Mouse (Mus musculus) embryonic facial prominence, embryonic 12.5 days (tissue): ENCODE results near the gene Cebpzos. TPM values are rescaled to one million over a fixed set of nuclear protein-coding genes. Genes with fewer than 3 reads are reported as not detected.

Experiments
- ATAC-seq: fragments of 200-750 bp; cut with Nextera tagmentation; 2 replicates; pipeline ENCODE4 v1.8.0; 2017; ENCODE audit not compliant: insufficient number of reproducible peaks, insufficient read depth, low FRiP score, low TSS enrichment
- H3K27ac ChIP-seq: fragments of 300-500 bp; sonication (generic); 2 replicates; pipeline ENCODE4 v1.5.1; 2016; ENCODE audit warnings: mild to moderate bottlenecking
- H3K27me3 ChIP-seq: fragments of 300-500 bp; sonication (generic); 2 replicates; pipeline ENCODE4 v1.6.1; 2016; ENCODE audit warnings: mild to moderate bottlenecking, moderate library complexity
- H3K36me3 ChIP-seq: fragments of 300-500 bp; sonication (generic); 2 replicates; pipeline ENCODE4 v1.6.1; 2016; ENCODE audit warnings: mild to moderate bottlenecking
- H3K4me1 ChIP-seq: fragments of 300-500 bp; sonication (generic); 2 replicates; pipeline ENCODE4 v1.6.1; 2016
- H3K4me2 ChIP-seq: fragments of 300-500 bp; sonication (generic); replicated peaks from 2 replicates; pipeline ENCODE4 v1.6.1; 2016; ENCODE audit warnings: mild to moderate bottlenecking, moderate library complexity
- H3K4me3 ChIP-seq: fragments of 300-500 bp; sonication (generic); 2 replicates; pipeline ENCODE4 v1.5.1; 2016; ENCODE audit warnings: mild to moderate bottlenecking
- H3K9ac ChIP-seq: fragments of 300-500 bp; sonication (generic); 2 replicates; pipeline ENCODE4 v1.6.1; 2016; ENCODE audit warnings: mild to moderate bottlenecking, moderate library complexity
- H3K9me3 ChIP-seq: fragments of 300-500 bp; sonication (generic); 2 replicates; pipeline ENCODE4 v1.6.1; 2016; ENCODE audit warnings: mild to moderate bottlenecking, moderate library complexity
- WGBS: fragments of 180-500 bp; shearing (Covaris S2); methylation state at CpG from one replicate; pipeline ENCODE4 v1.1.7; 2016; 5-methylcytosine and 5-hydroxymethylcytosine counted together
- polyA plus RNA-seq: library from polyadenylated mRNA; unstranded; fragments of >200 nt; fragmentation: Nextera tagmentation; extraction: Ambion mirVana; gene quantifications from 2 replicates; pipeline ENCODE4 v1.2.1, GENCODE M21; 2016

Gene Cebpzos
- 102 and 106 TPM in 2 replicates for polyA plus RNA-seq

GRCm38 (mm10) chr17:78916369-78916813 lies at the start of gene Cebpzos:
Cebpzos (plus strand) TSS chr17:78916500.
- peak within 1 kb of the TSS; percentile 83 for H3K27ac ChIP-seq
- H3K4me3 ChIP-seq, result peak within 1 kb of the TSS; percentile 68
- H3K4me2 ChIP-seq, result peak within 1 kb of the TSS; percentile 73
- H3K36me3 ChIP-seq, result peaks cover 23% of the 10 kb centered on the region
- peaks cover 8% of the 10 kb centered on the region for H3K4me1 ChIP-seq
- H3K27me3 ChIP-seq, result no peaks in the 10 kb centered on the region
- ATAC-seq, result peak; percentile 95
- peak within 1 kb of the TSS; percentile 77 for H3K9ac ChIP-seq
- WGBS, result under 1% methylated on average over 37 of the region's 37 CpGs
- no peaks in the 10 kb centered on the region for H3K9me3 ChIP-seq

DNA sequence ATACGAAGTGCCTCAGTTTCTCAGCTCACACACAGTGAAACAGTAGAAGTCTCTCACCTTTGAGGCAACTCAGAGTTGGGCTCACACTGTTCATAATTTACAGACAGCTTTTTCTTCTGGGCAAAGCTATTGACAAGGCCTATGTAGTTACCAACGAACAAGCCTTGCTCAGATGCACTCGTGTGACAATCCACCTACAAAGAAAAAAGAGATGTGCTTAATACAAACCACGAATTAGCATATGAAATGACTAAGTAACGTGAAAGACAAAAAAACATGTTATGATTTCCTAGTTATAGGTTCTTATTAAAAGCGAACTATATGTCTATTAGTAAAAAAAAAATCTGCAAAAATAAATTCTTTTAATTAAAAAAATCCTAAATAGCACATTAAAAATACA lies 42.4 kb upstream of the Cebpzos start:
- H3K4me3 ChIP-seq, result no peak overlapping the region
- no peak overlapping the region for H3K4me2 ChIP-seq
- H3K4me1 ChIP-seq, result no peaks in the 10 kb centered on the region
- no peaks in the 10 kb centered on the region for H3K9me3 ChIP-seq
- H3K27me3 ChIP-seq, result no peaks in the 10 kb centered on the region
- peaks cover 20% of the 10 kb centered on the region for H3K36me3 ChIP-seq
- no peak overlapping the region for H3K27ac ChIP-seq
- no peak overlapping the region for H3K9ac ChIP-seq
- WGBS, result 93% methylated on average over 6 of the region's 6 CpGs
- ATAC-seq, result no peak

- Histone ChIP-seq H3K4me1 (peaks cover 8% of the 10 kb centered on the region; the same call in 1 of the 2 replicates), H3K9ac (peak overlapping the region; percentile 63), H3K36me3 (peaks cover 7% of the 10 kb centered on the region), H3K4me2 (peak overlapping the region; percentile 66), H3K9me3 (no peaks in the 10 kb centered on the region), H3K4me3 (peak overlapping the region; percentile 58), H3K27me3 (no peaks in the 10 kb centered on the region), H3K27ac (peak overlapping the region; percentile 80)
- 12% methylated on average over 5 of the region's 7 CpGs for WGBS
- 0 out of 2 replicates have a peak, but pooled peaks have one; percentile 38 for ATAC-seq
Observed at GRCm38 (mm10) chr17:78881878-78882304, 34.4 kb upstream of the Cebpzos start.

GRCm38 (mm10) chr17:78882401-78883112 lies 33.7 kb upstream of the Cebpzos start, which contains the start of gene Eif2ak2:
Eif2ak2 (minus strand) TSS chr17:78882573.
- H3K27ac ChIP-seq, result peak within 1 kb of the TSS; percentile 80
- WGBS, result 2% methylated on average over 28 of the region's 28 CpGs
- peak; percentile 95 for ATAC-seq

DNA sequence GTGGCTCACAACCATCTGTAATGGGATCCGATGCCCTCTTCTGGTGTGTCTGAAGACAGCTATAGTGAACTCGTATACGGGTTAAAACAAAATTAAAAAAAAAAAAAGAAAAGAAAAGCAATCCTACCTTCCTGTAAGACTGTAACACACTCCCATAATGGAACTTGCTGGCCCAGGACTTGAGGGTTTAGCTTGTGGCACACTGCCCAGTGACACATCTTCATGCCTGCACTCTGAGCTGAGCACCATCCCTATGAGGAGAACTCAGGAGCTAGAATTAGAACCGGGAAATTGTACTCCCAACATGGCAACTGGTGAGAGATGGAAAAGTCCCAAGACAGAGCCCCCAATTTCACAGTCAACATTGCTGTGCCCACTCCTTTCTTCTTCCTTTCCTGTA lies 33.0 kb upstream of the Cebpzos start:
- no peak for ATAC-seq
- Histone ChIP-seq H3K36me3 (no peaks in the 10 kb centered on the region), H3K4me2 (peak overlapping the region; percentile 66; the same call in 1 of the 2 replicates), H3K27me3 (no peaks in the 10 kb centered on the region), H3K4me3 (no peak overlapping the region), H3K9me3 (no peaks in the 10 kb centered on the region), H3K4me1 (peaks cover 8% of the 10 kb centered on the region; the same call in 1 of the 2 replicates), H3K27ac (no peak overlapping the region), H3K9ac (no peak overlapping the region)
- 90% methylated on average over 4 of the region's 4 CpGs for WGBS

More at GRCm38 (mm10) chr17:78882401-78883112, 33.7 kb upstream of the Cebpzos start, which contains the start of gene Eif2ak2:
- no peaks in the 10 kb centered on the region for H3K27me3 ChIP-seq
- no peaks in the 10 kb centered on the region for H3K9me3 ChIP-seq
- peaks cover 6% of the 10 kb centered on the region for H3K36me3 ChIP-seq
- peak within 1 kb of the TSS; percentile 63 for H3K9ac ChIP-seq
- peak within 1 kb of the TSS; percentile 66 for H3K4me2 ChIP-seq
- peak within 1 kb of the TSS; percentile 58 for H3K4me3 ChIP-seq
- peaks cover 8% of the 10 kb centered on the region; the same call in 1 of the 2 replicates for H3K4me1 ChIP-seq

GRCm38 (mm10) chr17:78885286-78886065 lies 30.8 kb upstream of the Cebpzos start:
- Histone ChIP-seq H3K27me3 (no peaks in the 10 kb centered on the region), H3K27ac (no peak overlapping the region), H3K9ac (no peak overlapping the region), H3K9me3 (no peaks in the 10 kb centered on the region), H3K4me3 (no peak overlapping the region), H3K4me2 (no peak overlapping the region), H3K4me1 (peaks cover 8% of the 10 kb centered on the region; the same call in 1 of the 2 replicates), H3K36me3 (no peaks in the 10 kb centered on the region)
- ATAC-seq, result no peak
- 74% methylated on average over 5 of the region's 5 CpGs for WGBS

DNA sequence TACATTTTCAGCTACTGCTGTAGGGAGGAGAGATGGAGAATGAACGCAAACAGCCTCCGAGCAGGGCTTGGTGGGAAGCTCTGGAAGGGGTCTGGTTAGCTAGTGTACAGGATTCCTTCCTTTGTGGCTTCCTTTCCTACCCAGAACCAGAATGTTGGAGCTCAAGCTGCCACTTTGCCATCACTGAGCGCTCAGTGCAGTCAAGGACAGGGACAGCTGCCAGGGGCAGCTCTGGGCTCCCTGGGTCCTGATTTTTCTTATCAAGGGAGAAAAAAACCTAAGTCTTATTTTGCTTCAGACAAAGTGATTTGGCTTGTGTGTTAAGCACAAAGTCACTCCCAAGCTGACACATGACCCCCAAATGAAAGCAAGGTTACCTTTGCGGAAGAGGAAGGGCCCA lies 27.7 kb upstream of the Cebpzos start:
- Histone ChIP-seq H3K9ac (no peak overlapping the region), H3K36me3 (no peaks in the 10 kb centered on the region), H3K9me3 (no peaks in the 10 kb centered on the region), H3K4me1 (no peaks in the 10 kb centered on the region), H3K27me3 (no peaks in the 10 kb centered on the region), H3K4me3 (no peak overlapping the region), H3K27ac (no peak overlapping the region), H3K4me2 (no peak overlapping the region)
- WGBS, result 80% methylated on average over 4 of the region's 4 CpGs
- no peak for ATAC-seq

- H3K27me3 ChIP-seq, result no peaks in the 10 kb centered on the region
- 44% methylated on average over 3 of the region's 3 CpGs for WGBS
- no peak for ATAC-seq
Observed at GRCm38 (mm10) chr17:78889184-78889583, 27.1 kb upstream of the Cebpzos start.

DNA sequence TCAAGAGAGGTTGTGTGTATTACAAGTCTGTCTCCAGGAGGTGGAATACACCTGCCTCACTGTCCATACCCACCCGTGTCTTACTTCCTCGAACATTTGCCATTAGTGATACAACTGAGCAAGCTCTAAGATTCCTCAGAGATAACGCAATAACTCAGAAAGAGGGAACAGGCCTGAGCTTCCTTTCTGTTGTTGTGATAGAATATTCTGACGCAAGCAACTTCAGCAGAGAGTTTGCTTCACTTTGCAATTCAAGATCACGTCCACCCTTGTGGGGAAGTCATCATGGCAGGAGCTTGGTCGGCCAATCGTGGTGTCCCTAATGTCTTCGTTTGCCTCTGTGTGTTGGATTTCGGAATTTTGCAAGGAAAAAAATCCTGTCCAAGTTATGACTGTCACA lies 25.3 kb upstream of the Cebpzos start:
- no peak overlapping the region for H3K4me2 ChIP-seq
- no peaks in the 10 kb centered on the region for H3K36me3 ChIP-seq
- H3K9me3 ChIP-seq, result no peaks in the 10 kb centered on the region
- no peak for ATAC-seq
- H3K9ac ChIP-seq, result no peak overlapping the region
- 80% methylated on average over 9 of the region's 9 CpGs for whole genome bisulfite sequencing
- H3K27ac ChIP-seq, result no peak overlapping the region
- no peaks in the 10 kb centered on the region for H3K27me3 ChIP-seq
- H3K4me1 ChIP-seq, result no peaks in the 10 kb centered on the region
- no peak overlapping the region for H3K4me3 ChIP-seq

More at GRCm38 (mm10) chr17:78889184-78889583, 27.1 kb upstream of the Cebpzos start:
- Histone ChIP-seq H3K4me2 (no peak overlapping the region), H3K9me3 (no peaks in the 10 kb centered on the region), H3K27ac (no peak overlapping the region), H3K4me1 (no peaks in the 10 kb centered on the region), H3K9ac (no peak overlapping the region), H3K36me3 (no peaks in the 10 kb centered on the region), H3K4me3 (no peak overlapping the region)

DNA sequence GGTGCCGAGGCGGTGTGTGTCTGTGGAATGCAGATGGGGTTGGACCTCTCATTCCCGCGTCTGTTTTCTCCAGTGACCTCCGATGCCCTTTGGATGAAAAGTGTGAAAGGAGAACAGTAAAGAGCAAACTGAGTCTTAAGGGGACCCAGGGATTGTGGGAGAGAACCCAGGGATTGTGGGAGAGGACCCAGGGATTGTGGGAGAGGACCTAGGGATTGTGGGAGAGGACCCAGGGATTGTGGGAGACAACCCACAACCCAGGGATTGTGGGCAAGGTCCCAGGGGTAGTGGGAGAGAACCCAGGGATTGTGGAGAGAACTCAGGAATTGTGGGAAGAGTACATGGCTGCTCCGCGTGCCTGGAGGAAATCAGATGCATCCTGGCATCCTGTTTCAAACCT lies 21.3 kb upstream of the Cebpzos start:
- H3K9me3 ChIP-seq, result no peaks in the 10 kb centered on the region
- H3K9ac ChIP-seq, result no peak overlapping the region
- H3K4me3 ChIP-seq, result no peak overlapping the region
- no peak overlapping the region for H3K4me2 ChIP-seq
- ATAC-seq, result no peak
- no peaks in the 10 kb centered on the region for H3K36me3 ChIP-seq
- WGBS, result 75% methylated on average over 7 of the region's 7 CpGs
- H3K27ac ChIP-seq, result no peak overlapping the region
- no peaks in the 10 kb centered on the region for H3K4me1 ChIP-seq
- H3K27me3 ChIP-seq, result no peaks in the 10 kb centered on the region

DNA sequence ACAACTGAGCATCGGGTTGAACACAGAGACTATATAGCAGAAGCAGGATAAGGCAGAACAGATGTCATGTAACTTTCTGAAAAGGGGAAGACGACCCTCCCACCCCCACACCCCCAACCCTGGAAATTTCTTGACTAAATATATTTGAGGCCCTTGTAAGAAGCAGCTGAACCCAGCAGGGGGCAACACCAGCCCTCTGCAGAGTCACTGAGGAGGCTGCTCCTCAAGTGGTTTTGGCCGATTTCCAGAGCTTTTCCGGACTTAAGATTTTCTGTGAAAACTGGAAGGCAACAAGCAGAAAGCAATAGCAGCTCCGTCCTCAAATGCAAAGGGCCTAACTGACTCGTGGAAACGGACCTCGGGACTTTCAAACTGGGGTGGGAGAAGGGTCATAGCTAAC lies 20.9 kb upstream of the Cebpzos start:
- H3K27ac ChIP-seq, result no peak overlapping the region
- peak overlapping the region; percentile 36 for H3K4me2 ChIP-seq
- 22% methylated on average over 8 of the region's 8 CpGs for WGBS
- no peaks in the 10 kb centered on the region for H3K9me3 ChIP-seq
- H3K4me1 ChIP-seq, result no peaks in the 10 kb centered on the region
- ATAC-seq, result no peak
- no peak overlapping the region for H3K9ac ChIP-seq
- no peaks in the 10 kb centered on the region for H3K36me3 ChIP-seq
- no peaks in the 10 kb centered on the region for H3K27me3 ChIP-seq
- no peak overlapping the region for H3K4me3 ChIP-seq
